Mouse (Mus musculus) inflammation-experienced regulatory T-cells, adult 16 weeks (primary cell): ENCODE data around the gene Zfp513. TPM values are rescaled to one million over a fixed set of nuclear protein-coding genes. Genes with fewer than 3 reads are reported as not detected.

Source experiments
- polyA plus RNA-seq: library from polyadenylated mRNA; unstranded; fragments of 100-300 nt; shearing (Covaris generic); gene quantifications from one replicate; pipeline ENCODE4 v1.2.1, GENCODE M21; 2017

The Zfp513 gene
- polyA plus RNA-seq: 37.1 TPM

GRCm38 (mm10) chr5:31201742-31202590, at the start of gene Zfp513:
Gene Zfp513, minus strand, starts transcription at chr5:31202303.

GRCm38 (mm10) chr5:31251541-31252101, 49.5 kb upstream of the Zfp513 start, which contains the start of gene Krtcap3:
Gene Krtcap3, plus strand, starts transcription at chr5:31251691.

GRCm38 (mm10) chr5:31240637-31241521, 38.8 kb upstream of the Zfp513 start, which contains the start of the genes Nrbp1 and Gm9970:
Gene Nrbp1, plus strand, starts transcription at chr5:31240864.
Gene Gm9970, minus strand, starts transcription at chr5:31241232.

GRCm38 (mm10) chr5:31220448-31221303, 18.6 kb upstream of the Zfp513 start, which contains the start of gene Ppm1g:
Gene Ppm1g, minus strand, starts transcription at chr5:31220687.

GRCm38 (mm10) chr5:31192939-31193630, 9.0 kb downstream of the Zfp513 start, which contains the start of the genes Snx17 and Eif2b4:
Gene Snx17, plus strand, starts transcription at chr5:31193227.
Gene Eif2b4, minus strand, starts transcription at chr5:31193430.

GRCm38 (mm10) chr5:31179766-31180630, 22.1 kb downstream of the Zfp513 start, which contains the start of the genes Gm29609 and Gtf3c2:
Gene Gm29609, minus strand, starts transcription at chr5:31179911.
Gene Gtf3c2, minus strand, starts transcription at chr5:31180144.

GRCm38 (mm10) chr5:31154152-31154553, 48.0 kb downstream of the Zfp513 start, which contains the start of gene Mpv17:
Gene Mpv17, minus strand, starts transcription at chr5:31154251.

Other genes with a start within 250 kb of the Zfp513 start
- gene Preb, start 241.9 kb downstream of the Zfp513 start, polyA plus RNA-seq: 236 TPM
- not detected for gene Tcf23, start 233.6 kb downstream of the Zfp513 start, polyA plus RNA-seq
- gene Atraid, start 154.0 kb downstream of the Zfp513 start, polyA plus RNA-seq: 94.0 TPM
- 15.0 TPM for gene Slc5a6, start 153.4 kb downstream of the Zfp513 start, polyA plus RNA-seq
- 32.5 TPM for gene Cad, start 147.5 kb downstream of the Zfp513 start, polyA plus RNA-seq
- not detected for gene Dnajc5g, start 96.0 kb downstream of the Zfp513 start, polyA plus RNA-seq
- gene Slc30a3, start 94.1 kb downstream of the Zfp513 start, polyA plus RNA-seq: 0.72 TPM
- gene Trim54, start 85.6 kb downstream of the Zfp513 start, polyA plus RNA-seq: not detected
- gene Ucn, start 63.5 kb downstream of the Zfp513 start, polyA plus RNA-seq: not detected
- gene Mpv17, start 48.1 kb downstream of the Zfp513 start, polyA plus RNA-seq: 47.9 TPM
- gene Gm29609, start 22.4 kb downstream of the Zfp513 start, polyA plus RNA-seq: 1.2 TPM
- gene Gtf3c2, start 22.2 kb downstream of the Zfp513 start, polyA plus RNA-seq: 122 TPM
- 148 TPM for gene Snx17, start 9.1 kb downstream of the Zfp513 start, polyA plus RNA-seq
- 98.6 TPM for gene Eif2b4, start 8.9 kb downstream of the Zfp513 start, polyA plus RNA-seq
- 67.4 TPM for gene Ppm1g, start 18.4 kb upstream of the Zfp513 start, polyA plus RNA-seq
- 209 TPM for gene Nrbp1, start 38.6 kb upstream of the Zfp513 start, polyA plus RNA-seq
- gene Gm9970, start 38.9 kb upstream of the Zfp513 start, polyA plus RNA-seq: not detected
- 45.4 TPM for gene Krtcap3, start 49.4 kb upstream of the Zfp513 start, polyA plus RNA-seq
- 10.7 TPM for gene Ift172, start 88.8 kb upstream of the Zfp513 start, polyA plus RNA-seq
- gene Fndc4, start 93.8 kb upstream of the Zfp513 start, polyA plus RNA-seq: not detected
- not detected for gene Gckr, start 95.1 kb upstream of the Zfp513 start, polyA plus RNA-seq